Mouse (Mus musculus) heart, adult 8-10 months (tissue): ENCODE measurements around the gene Hap1. TPM values are rescaled to one million over a fixed set of nuclear protein-coding genes. Genes with fewer than 3 reads are reported as not detected.
"Not testable (repeated sequence)": the region's sequence is repeated elsewhere in the genome, so short reads cannot be mapped to it uniquely, and the experiment has no call there.

Source experiments
- DNase-seq: peaks from one replicate; pipeline ENCODE4 v3.0.0; 2022; ENCODE audit warnings: low spot score
- total RNA-seq, 4 experiments: library from RNA; stranded (reverse); gene quantifications; 2 replicates each; pipeline ENCODE4 v1.2.4; 2022

The Hap1 gene
- total RNA-seq, 4 experiments from 2014 or later = 1.0 to 2.5 (median 2.0) TPM

- DNase-seq = no peak
Observed at GRCm38 (mm10) chr11:100357408-100357807, 1.5 kb upstream of the Hap1 start.

DNA sequence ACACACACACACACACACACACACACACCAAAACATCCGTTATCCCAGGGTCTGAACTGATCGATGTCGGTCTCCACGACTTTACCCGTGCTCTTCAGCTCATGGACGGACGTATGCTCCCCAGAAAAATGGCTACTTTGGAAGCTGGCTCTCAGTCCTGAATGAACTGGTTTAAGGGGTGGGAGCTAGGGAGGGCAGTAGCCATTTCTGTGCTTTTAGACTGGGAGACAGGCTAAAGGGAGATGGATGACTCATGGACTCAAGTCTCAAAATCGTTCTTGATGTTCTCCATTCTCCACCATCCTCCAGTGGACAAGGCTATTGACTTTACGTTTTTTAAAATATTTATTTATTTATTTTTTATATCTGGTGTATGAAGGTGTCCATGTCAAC, 887 bp upstream of the Hap1 start:
- DNase-seq = no peak

- DNase-seq = no peak
Observed at GRCm38 (mm10) chr11:100355151-100355951, 577 bp downstream of the Hap1 start.

DNA sequence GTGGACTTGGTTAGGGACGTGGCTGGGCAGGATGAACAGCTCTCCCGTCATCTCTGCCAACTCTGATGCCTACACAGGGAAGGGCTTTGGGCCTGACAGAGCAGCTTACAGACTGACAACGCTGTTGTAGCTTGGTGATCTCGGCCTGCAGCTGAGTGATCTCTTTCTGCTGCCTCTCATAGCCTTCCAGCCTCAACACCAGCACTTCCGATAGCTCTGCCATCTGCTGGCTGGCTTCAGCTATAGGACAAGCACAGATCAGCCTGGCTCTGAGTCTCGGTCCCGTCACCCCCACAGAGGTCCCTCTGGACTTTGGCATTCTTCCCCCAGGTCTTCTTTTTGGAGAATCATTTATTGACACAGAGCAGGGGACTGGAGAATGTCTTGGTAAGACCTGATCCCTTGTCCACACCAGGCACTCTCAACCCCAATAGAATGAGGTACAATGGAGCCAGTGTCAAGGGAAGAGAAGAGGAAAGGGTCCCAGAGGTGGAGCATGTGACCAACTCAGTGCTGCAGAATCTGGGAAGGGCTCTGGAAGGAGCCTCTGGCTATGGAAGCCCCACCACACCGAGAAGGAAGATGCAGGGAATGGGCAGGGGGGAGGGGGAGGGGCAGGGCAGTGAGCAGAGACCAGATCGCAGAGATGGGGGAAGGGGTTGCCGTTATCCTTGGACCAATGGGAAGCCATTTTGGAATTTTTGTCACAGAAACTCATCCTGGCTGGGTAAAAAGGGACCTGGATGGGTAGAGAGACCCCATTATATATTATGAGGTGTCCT, 3.7 kb downstream of the Hap1 start:
- DNase-seq = no peak

DNA sequence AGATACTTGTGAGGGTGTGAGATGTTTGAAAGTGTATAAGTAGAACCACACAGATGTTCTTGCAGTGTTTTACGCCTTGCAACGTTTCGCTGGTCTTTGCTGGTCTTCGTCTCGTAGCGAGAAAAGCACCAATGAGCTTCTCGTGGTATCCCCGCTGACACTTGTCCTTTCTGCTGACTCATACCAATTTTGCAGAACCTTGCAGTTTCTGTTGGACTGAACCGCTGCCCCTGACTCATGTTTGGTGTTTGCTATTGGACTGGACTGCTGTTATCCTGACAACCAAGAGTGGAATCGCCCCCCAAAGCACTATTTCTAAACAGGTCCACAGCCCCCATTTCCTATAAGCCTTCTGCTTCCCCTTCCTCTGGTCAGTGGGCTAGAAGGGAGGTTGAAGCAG, 11.7 kb downstream of the Hap1 start:
- DNase-seq = no peak

DNA sequence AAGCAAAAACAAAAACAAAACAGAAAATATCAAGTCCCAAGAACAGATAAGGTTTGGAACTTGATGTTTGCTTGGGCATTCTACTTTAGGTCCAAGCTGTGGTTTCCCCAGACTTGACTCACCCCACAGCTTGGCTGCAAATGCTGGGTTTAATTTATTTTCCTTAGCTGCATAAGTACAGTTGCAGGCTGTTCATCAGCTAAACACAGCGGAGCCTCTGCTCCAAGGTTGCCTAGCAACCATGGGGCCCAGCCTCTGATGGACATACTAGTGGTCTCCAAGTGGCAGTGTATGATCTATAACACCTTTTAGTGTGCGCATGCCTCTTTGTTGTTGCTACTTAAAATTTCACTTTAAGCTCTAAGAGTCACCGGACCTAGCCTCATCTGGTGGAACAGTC, 20.2 kb downstream of the Hap1 start:
- no peak for DNase-seq

DNA sequence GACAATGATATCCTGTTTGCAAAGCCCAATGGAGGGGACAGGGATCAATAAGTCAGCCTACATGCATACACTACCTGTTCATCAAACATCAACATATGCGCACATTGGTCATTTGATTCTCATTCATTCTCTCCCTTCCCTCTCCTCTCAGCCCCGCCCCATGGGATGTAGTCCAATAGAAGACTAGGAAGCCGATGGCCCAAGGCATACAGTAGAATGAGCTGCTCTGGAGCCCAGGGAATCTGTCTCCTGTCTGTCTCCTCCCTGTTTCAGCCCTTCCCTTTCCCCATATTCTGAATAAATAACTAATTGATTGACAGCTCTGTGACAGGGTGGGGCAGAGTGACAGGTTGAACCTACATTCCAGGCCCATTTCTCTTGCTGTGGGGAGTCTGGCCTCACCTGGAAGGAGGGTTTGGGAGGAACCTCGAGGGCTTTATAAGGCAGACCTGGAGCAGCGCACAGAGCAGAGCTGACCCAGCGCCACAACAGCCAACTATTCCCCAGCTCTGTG, 21.9 kb downstream of the Hap1 start, which contains the start of gene Gast:
TSS of gene Gast (plus strand) at position 464 of the 514 bp plus-strand sequence.
- no peak for DNase-seq

DNA sequence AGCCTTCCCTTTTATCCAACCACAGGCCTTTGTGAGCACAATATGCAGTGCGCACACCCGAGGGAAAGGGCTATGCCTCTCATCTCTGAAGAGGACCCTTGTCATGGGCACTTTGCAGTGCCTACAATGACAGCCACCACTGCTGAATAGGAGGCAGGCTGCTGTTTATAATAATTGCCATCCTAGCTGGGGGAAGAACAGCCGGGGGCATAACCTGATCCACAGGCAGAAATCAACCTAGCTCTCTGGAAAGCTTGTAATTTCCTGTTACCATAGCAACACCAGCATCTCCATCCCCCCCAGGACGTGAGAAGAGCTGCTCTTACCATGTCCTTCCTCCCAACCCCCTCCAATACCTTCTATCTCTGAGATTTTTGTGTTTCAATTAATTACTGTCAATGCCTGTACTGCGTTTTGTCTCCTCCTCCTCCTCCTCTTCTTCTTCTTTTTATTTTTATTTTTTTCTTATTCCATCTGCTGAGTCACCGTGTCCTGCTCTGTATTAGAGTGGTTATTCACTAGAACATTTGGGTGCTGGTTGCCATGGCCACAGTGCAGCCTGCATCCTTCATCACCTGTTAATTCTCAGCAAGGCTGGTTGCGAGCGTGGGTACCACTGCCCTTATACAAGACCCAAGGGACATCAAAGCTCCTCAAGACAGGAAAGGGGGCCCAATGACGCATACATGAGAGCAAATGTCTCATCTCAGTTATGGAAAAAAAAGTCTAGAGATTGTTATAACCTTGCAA, 23.0 kb downstream of the Hap1 start:
- DNase-seq = no peak

GRCm38 (mm10) chr11:100330816-100331375, 25.0 kb downstream of the Hap1 start:
- DNase-seq = not testable (repeated sequence)

GRCm38 (mm10) chr11:100330235-100330634, 25.7 kb downstream of the Hap1 start:
- DNase-seq = no peak

DNA sequence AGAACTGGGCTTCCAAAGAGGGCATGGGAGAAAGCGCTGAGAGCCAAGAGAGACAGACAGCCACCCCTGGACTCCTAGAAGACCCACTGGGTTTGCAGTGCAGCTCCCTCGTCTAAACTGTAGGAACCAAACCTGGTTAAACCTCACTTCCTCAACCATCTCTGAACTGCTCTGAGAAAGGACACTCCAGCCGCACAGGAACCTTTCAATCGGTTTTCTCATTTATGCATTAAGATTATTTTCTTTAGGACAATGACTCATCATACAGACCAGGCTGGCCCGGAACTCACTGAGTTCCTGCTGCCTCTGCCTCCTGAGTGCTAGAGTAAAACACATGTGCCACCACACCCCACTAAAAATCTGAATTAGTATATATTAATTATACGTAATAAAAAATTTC, 28.2 kb downstream of the Hap1 start:
- DNase-seq = no peak

DNA sequence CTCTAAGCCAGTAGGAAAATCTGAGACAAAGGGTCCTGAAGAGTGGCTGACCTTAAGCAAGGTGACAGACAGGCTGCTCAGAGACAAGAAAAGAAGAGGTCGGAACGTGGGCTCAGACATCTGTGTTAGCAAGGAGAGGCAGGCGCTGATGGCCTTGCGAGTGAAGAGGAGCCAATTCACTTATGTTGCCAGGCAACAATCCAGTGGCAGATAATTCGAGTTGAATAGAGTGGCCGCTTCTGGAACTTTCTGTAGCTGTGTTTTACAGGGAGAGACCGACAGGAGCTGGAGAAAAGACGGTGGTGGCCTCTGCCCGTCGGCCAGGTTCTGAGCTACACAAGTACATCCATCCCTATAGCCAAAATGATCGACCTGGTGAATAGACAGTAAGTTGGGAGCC, 28.6 kb downstream of the Hap1 start:
- no peak for DNase-seq

DNA sequence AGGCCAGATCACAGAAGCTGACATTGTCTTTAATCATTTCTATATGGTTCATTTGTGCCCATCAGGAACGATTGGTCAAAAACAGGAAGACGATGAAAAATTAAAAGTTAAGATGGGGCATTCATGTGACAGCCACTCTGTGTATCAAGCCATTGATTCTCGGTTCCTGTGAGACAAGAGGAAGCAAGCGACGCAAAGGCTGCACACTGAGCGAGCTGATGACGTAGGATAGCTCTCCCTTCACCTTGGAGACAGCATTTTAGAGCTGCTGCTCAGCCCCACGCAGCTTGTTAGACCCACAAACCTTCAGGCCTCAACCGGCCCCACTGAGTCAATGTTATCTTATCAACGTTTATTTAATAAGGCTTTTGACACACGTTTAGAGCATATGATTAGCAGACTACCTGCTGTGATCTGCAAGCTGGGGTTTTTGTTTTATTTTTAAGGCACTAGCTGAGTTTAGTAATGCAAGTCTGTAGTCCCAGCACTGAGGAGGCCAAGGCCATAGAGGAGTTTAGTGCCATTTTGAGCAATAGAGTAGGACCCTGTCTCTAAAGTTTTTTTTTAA, 30.8 kb downstream of the Hap1 start:
- no peak for DNase-seq

- DNase-seq = peak; percentile 43
Observed at GRCm38 (mm10) chr11:100323578-100323977, 32.4 kb downstream of the Hap1 start.

DNA sequence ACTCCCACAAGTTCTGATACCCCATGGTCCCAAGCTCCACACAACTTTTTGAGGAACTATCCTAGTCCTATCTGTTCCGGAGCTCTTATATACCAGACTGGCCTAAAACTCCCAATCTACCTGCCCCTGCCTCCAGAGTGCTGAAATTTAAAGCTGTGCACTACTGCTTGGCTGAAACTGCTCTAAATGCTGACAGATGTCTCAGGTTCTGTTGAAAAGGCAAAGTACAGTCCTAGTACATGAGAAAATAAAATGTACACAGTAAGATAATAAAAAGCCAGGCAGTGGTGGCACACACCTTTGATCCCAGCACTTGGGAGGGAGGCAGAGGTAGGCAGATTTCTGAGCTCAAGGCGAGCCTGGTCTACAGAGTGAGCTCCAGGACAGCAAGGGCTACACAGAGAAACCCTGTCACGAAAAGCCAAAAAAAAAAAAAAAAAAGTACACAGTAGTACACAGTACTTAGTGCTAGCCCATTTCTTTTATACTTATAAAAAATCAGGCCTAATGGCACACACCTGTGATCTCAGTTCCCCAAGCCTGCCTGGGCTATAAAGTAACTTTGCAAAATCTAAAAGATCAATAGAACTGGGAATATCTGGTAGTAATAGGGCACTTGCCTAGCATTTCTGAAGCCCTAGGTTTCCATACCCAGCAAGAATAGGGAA, 33.2 kb downstream of the Hap1 start:
- DNase-seq = no peak

DNA sequence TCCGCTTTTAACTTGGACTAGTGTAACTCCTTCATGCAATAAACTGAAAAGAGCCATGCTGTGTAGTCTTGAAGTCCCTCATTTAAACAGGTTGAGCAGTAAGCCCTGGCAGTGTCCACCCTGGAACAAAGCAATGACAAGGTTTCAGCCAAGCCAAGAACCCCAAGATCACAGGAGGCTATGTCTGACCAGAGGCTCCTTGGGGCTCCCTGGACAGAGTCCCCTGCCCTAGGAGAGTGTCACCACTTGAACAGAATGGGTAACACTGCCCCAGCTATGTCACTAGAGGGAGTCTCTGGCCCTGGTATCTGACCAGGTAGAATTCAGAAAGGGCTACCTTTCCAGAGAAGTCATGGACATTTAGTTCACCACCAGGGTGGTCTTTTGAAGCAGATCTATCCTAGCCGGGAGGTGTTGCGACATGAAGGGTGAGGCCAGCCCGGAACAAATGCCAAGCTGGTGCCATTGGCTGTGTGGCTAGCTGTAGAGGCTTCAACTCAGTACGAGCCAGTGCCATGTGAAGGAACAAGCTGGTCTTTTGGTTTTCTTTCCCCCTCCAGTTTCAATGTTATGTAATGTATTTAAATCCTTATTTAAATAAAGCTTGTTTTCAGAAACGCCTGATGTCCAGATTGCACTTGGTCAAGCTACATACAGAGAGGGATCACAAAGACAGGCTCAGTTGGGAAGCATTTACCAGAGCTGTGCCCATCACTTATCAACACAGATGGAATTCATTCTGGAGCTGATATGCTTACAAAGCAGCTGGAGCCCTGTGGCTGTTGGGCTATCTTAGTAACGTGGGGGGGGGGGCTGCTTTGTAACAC, 34.2 kb downstream of the Hap1 start:
- DNase-seq = not testable (repeated sequence)

DNA sequence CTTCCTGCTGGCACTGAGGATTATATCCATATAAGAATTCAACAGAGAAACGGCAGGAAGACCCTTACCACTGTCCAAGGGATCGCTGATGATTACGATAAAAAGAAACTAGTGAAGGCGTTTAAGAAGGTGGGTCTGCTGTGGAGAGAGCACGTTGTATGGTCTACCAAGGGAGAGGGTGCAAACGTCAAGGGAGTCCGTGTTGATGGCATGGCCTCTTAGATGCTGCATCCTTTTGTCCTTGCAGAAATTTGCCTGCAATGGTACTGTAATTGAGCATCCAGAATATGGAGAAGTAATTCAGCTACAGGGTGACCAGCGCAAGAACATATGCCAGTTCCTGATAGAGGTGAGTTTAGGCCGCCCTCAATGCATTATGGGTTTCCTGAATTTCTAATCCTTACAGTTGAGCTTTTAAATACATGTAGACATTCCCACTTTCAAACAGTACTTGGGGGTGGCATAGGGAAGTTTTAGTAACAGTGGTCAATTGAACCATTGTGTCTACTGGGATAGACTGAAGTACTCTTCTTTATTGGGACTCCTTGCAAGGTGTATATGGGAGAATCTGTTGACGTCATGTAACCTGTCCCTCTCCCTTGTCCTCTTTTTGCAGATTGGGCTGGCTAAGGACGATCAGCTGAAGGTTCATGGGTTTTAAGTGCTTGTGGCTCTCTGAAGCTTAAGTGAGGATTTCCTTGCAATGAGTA, 35.1 kb downstream of the Hap1 start:
- not testable (repeated sequence) for DNase-seq

GRCm38 (mm10) chr11:100320172-100320630, 35.7 kb downstream of the Hap1 start:
- DNase-seq = peak; percentile 95
